Mouse (Mus musculus) neural tube, embryonic 15.5 days (tissue): Measurements from ENCODE around the gene Sptb. TPM values are rescaled to one million over a fixed set of nuclear protein-coding genes. Genes with fewer than 3 reads are reported as not detected.

Experiments used
- ATAC-seq: fragments of 200-750 bp; cut with Nextera tagmentation; 2 replicates; pipeline ENCODE4 v1.8.0; 2017; ENCODE audit warnings: mild to moderate bottlenecking, moderate TSS enrichment, moderate library complexity; ENCODE audit not compliant: low FRiP score
- H3K27ac ChIP-seq: fragments of 300-500 bp; sonication (generic); replicated peaks from 2 replicates; pipeline ENCODE4 v1.5.1; 2015; ENCODE audit warnings: mild to moderate bottlenecking, inconsistent platforms
- H3K27me3 ChIP-seq: fragments of 300-500 bp; sonication (generic); replicated peaks from 2 replicates; pipeline ENCODE4 v1.6.1; 2015; ENCODE audit warnings: inconsistent platforms
- H3K36me3 ChIP-seq: fragments of 300-500 bp; sonication (generic); 2 replicates; pipeline ENCODE4 v1.6.1; 2015; ENCODE audit warnings: inconsistent platforms
- H3K4me1 ChIP-seq: fragments of 300-500 bp; sonication (generic); 2 replicates; pipeline ENCODE4 v1.6.1; 2015; ENCODE audit warnings: inconsistent platforms
- H3K4me2 ChIP-seq: fragments of 300-500 bp; sonication (generic); 2 replicates; pipeline ENCODE4 v1.6.1; 2015; ENCODE audit warnings: inconsistent platforms, mild to moderate bottlenecking, moderate library complexity
- H3K4me3 ChIP-seq: fragments of 300-500 bp; sonication (generic); replicated peaks from 2 replicates; pipeline ENCODE4 v1.5.1; 2015; ENCODE audit warnings: mild to moderate bottlenecking, inconsistent platforms
- H3K9ac ChIP-seq: fragments of 300-500 bp; sonication (generic); replicated peaks from 2 replicates; pipeline ENCODE4 v1.6.1; 2015; ENCODE audit warnings: mild to moderate bottlenecking, inconsistent platforms
- H3K9me3 ChIP-seq: fragments of 300-500 bp; sonication (generic); replicated peaks from 2 replicates; pipeline ENCODE4 v1.6.1; 2016; ENCODE audit warnings: inconsistent platforms
- WGBS: fragments of 180-500 bp; shearing (Covaris S2); methylation state at CpG from one replicate; pipeline ENCODE4 v1.1.7; 2015; ENCODE audit warnings: mixed read lengths; 5-methylcytosine and 5-hydroxymethylcytosine counted together
- polyA plus RNA-seq: library from polyadenylated mRNA; unstranded; fragments of >200 nt; fragmentation: Nextera tagmentation; extraction: Ambion mirVana; gene quantifications from 2 replicates; pipeline ENCODE4 v1.2.1, GENCODE M21; 2015

Gene Sptb
- polyA plus RNA-seq, 1 experiment from 2014 or later = 7.3 TPM

DNA sequence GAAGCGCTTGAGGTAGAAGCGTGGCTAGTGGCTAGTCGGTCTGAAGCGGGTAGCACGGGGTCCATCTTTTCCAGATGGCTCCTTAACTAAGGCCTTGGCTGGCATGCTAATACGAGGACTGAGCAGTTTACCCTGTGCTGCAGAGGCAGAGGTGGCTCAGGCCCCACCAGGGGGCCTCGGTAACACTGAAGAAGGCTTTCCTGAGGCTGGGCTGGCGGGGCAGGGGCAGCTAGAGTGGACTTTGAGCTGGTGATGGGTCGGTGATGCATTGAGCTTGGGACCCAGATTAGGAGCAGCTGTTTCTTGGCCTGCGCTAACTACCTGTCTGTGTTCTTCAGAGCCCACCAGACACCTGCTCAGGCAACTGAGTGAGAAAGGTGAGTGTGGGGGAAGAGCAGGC, 139.1 kb downstream of the Sptb start:
- 84% methylated on average over 10 of the region's 10 CpGs for WGBS
- no peak for ATAC-seq

DNA sequence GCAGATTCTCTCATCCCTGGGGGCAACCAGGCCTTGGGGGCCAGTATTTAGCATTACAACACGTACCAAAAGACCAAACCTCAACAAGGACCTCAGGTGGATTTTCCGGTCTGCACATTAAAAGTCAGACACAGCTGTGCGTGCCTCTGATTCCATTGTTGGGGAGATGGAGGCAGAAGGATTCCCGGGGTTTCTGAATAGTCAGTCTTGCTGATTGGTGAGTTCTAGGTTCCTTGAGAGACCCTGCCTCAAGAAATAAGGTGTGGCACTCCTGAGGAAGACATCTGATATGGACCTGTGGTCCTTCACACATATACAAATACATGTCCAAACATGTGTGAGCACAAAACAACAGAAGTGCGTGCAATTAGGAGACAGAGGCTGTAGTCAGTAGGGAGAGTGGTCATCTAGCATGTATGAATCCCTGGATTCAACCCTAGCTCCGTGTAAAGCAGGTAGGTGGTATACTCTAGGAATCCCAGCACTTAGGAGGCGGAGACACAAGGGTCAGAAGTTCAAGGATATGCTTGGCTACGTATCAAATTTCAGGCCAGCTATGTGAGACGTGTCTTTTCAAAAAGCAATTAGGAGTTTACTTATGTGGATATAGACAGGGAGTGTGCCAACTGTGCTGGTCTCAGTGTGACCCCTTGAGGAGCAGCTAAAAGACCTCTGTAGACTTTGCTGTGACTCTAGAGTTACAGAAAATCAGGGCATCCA, 140.0 kb downstream of the Sptb start:
- Histone ChIP-seq H3K36me3 (no peaks in the 10 kb centered on the region), H3K27ac (no peak overlapping the region), H3K9ac (no peak overlapping the region), H3K9me3 (no peaks in the 10 kb centered on the region), H3K4me3 (no peak overlapping the region), H3K4me2 (no peak overlapping the region), H3K27me3 (no peaks in the 10 kb centered on the region), H3K4me1 (no peaks in the 10 kb centered on the region)
- ATAC-seq = no peak
- WGBS = 77% methylated on average over 9 of the region's 9 CpGs

More for the DNA sequence above, 139.1 kb downstream of the Sptb start:
- H3K36me3 ChIP-seq = no peaks in the 10 kb centered on the region
- no peaks in the 10 kb centered on the region for H3K9me3 ChIP-seq
- no peaks in the 10 kb centered on the region for H3K4me1 ChIP-seq
- H3K27ac ChIP-seq = no peak overlapping the region
- H3K27me3 ChIP-seq = no peaks in the 10 kb centered on the region
- H3K9ac ChIP-seq = no peak overlapping the region
- no peak overlapping the region for H3K4me2 ChIP-seq
- no peak overlapping the region for H3K4me3 ChIP-seq

GRCm38 (mm10) chr12:76566284-76566683, 144.1 kb downstream of the Sptb start:
- no peaks in the 10 kb centered on the region for H3K4me1 ChIP-seq
- H3K27me3 ChIP-seq = no peaks in the 10 kb centered on the region
- ATAC-seq = no peak
- 94% methylated on average over 10 of the region's 10 CpGs for WGBS
- no peak overlapping the region for H3K27ac ChIP-seq
- no peak overlapping the region for H3K9ac ChIP-seq
- no peaks in the 10 kb centered on the region for H3K36me3 ChIP-seq
- no peak overlapping the region for H3K4me2 ChIP-seq
- H3K4me3 ChIP-seq = no peak overlapping the region
- H3K9me3 ChIP-seq = no peaks in the 10 kb centered on the region

DNA sequence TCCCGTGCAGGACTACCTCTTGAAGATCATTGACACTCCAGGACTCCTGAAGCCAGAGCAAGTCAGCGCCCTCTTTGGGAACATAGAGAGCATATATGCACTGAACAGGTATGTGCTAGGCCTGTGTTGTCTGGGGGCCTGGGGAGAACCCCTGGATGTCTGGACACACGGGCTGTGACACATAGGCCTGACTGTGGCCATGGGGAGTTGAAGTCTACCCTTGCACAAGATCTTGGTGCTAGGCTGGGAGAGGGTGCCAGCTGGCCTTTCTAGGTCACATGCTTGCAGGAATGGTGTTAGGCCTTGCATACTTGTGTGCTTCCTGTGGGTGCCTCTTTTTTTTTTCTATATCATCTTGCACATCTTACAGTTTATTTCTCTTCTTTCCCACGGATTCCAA, 148.2 kb downstream of the Sptb start:
- H3K4me2 ChIP-seq = no peak overlapping the region
- no peaks in the 10 kb centered on the region for H3K9me3 ChIP-seq
- H3K4me1 ChIP-seq = no peaks in the 10 kb centered on the region
- H3K36me3 ChIP-seq = no peaks in the 10 kb centered on the region
- H3K4me3 ChIP-seq = no peak overlapping the region
- no peaks in the 10 kb centered on the region for H3K27me3 ChIP-seq
- ATAC-seq = no peak
- no peak overlapping the region for H3K27ac ChIP-seq
- WGBS = 85% methylated on average over 4 of the region's 4 CpGs
- H3K9ac ChIP-seq = no peak overlapping the region

- WGBS = 73% methylated on average over 5 of the region's 5 CpGs
- Histone ChIP-seq H3K4me3 (no peak overlapping the region), H3K4me2 (no peak overlapping the region), H3K36me3 (no peaks in the 10 kb centered on the region), H3K9me3 (no peaks in the 10 kb centered on the region), H3K27me3 (no peaks in the 10 kb centered on the region), H3K27ac (no peak overlapping the region), H3K9ac (no peak overlapping the region), H3K4me1 (peaks cover 8% of the 10 kb centered on the region; the same call in 1 of the 2 replicates)
- ATAC-seq = no peak
Observed at GRCm38 (mm10) chr12:76558206-76558605, 152.1 kb downstream of the Sptb start.

GRCm38 (mm10) chr12:76556745-76557389, 153.5 kb downstream of the Sptb start:
- Histone ChIP-seq H3K4me3 (no peak overlapping the region), H3K27ac (no peak overlapping the region), H3K27me3 (no peaks in the 10 kb centered on the region), H3K4me2 (no peak overlapping the region), H3K9me3 (no peaks in the 10 kb centered on the region), H3K4me1 (peaks cover 8% of the 10 kb centered on the region; the same call in 1 of the 2 replicates), H3K36me3 (no peaks in the 10 kb centered on the region), H3K9ac (no peak overlapping the region)
- ATAC-seq = no peak
- 29% methylated on average over 6 of the region's 6 CpGs for WGBS

- Histone ChIP-seq H3K36me3 (no peaks in the 10 kb centered on the region), H3K9me3 (no peaks in the 10 kb centered on the region), H3K4me1 (peaks cover 8% of the 10 kb centered on the region; the same call in 1 of the 2 replicates), H3K27ac (no peak overlapping the region), H3K4me2 (no peak overlapping the region), H3K27me3 (no peaks in the 10 kb centered on the region), H3K4me3 (no peak overlapping the region), H3K9ac (no peak overlapping the region)
- WGBS = 58% methylated on average over 7 of the region's 7 CpGs
- ATAC-seq = no peak
Observed at GRCm38 (mm10) chr12:76556187-76556586, 154.2 kb downstream of the Sptb start.

GRCm38 (mm10) chr12:76554871-76555386, 155.4 kb downstream of the Sptb start:
- no peaks in the 10 kb centered on the region for H3K27me3 ChIP-seq
- peaks cover 8% of the 10 kb centered on the region; the same call in 1 of the 2 replicates for H3K4me1 ChIP-seq
- H3K4me2 ChIP-seq = no peak overlapping the region
- no peak overlapping the region for H3K4me3 ChIP-seq
- no peak overlapping the region for H3K27ac ChIP-seq
- 87% methylated on average over 3 of the region's 3 CpGs for WGBS
- ATAC-seq = no peak
- H3K9ac ChIP-seq = no peak overlapping the region
- H3K36me3 ChIP-seq = no peaks in the 10 kb centered on the region
- no peaks in the 10 kb centered on the region for H3K9me3 ChIP-seq

DNA sequence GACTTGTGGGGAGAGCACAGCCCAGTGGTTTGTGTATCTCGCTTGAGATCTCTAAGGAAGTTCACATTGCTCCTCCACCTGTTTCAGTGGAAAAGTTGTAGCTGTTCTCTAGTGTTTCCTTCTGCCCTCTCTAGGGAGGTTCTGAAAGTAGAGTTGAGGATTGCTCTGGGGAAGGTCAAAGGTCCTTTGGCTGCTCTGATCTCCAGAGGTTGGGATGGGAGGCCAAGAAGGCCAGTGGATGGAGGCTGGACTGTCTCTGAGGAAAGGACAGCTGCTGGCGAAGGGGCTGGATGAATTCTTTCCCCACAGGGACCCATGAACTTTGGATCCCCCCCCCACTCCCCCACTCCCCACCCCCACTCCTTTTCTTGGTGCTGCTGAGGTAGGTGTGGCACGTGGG, 156.0 kb downstream of the Sptb start:
- WGBS = 85% methylated on average over 3 of the region's 3 CpGs
- Histone ChIP-seq H3K4me2 (no peak overlapping the region), H3K36me3 (no peaks in the 10 kb centered on the region), H3K9me3 (no peaks in the 10 kb centered on the region), H3K27me3 (no peaks in the 10 kb centered on the region), H3K4me1 (peaks cover 8% of the 10 kb centered on the region; the same call in 1 of the 2 replicates), H3K27ac (no peak overlapping the region), H3K9ac (no peak overlapping the region), H3K4me3 (no peak overlapping the region)
- ATAC-seq = no peak

DNA sequence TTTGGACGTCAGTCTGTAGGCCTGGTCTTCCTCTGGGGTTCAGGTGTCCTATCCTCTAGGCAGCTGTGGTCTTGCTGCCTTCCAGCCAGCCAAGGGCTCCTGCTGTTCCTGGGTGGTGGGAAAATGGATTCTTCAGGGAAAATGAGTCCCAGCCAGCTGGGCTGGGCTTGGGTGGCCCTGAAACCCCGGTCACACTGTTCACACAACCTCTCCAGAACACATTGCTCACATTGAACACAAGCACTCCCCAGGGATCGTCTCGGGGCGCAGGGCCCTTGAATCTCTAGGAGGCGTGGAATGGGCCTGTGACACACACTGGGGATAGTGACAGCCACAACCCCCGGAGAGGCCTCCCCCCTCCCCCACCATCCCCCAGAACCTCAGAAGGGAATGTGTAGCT, 156.4 kb downstream of the Sptb start:
- no peaks in the 10 kb centered on the region for H3K36me3 ChIP-seq
- 79% methylated on average over 6 of the region's 7 CpGs for WGBS
- no peaks in the 10 kb centered on the region for H3K9me3 ChIP-seq
- H3K4me3 ChIP-seq = no peak overlapping the region
- H3K9ac ChIP-seq = no peak overlapping the region
- peaks cover 3% of the 10 kb centered on the region for H3K27me3 ChIP-seq
- H3K4me2 ChIP-seq = no peak overlapping the region
- no peak overlapping the region for H3K27ac ChIP-seq
- peaks cover 8% of the 10 kb centered on the region; the same call in 1 of the 2 replicates for H3K4me1 ChIP-seq
- ATAC-seq = no peak

DNA sequence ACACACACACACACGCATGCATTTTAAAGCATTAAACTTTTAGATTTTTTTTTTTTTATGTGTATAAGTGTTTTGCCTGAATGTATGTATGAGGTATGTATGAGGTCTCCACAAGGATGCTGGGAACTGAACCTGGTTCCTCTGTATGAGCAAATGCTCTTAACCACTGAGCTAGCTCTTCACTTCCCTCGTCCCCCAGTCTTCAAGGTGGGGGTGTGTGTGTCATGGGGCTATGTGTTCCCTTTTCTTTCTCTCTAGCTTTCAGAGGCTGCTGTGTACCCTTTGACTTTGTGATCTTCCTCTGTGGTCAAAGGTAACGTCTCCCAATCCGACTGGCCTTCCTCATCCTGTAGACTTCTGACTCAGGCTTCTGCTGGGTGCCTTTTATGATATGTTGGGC, 157.4 kb downstream of the Sptb start:
- H3K4me2 ChIP-seq = no peak overlapping the region
- H3K36me3 ChIP-seq = no peaks in the 10 kb centered on the region
- no peak overlapping the region for H3K27ac ChIP-seq
- WGBS = 92% methylated on average over 4 of the region's 4 CpGs
- H3K9me3 ChIP-seq = no peaks in the 10 kb centered on the region
- H3K27me3 ChIP-seq = peaks cover 12% of the 10 kb centered on the region
- H3K9ac ChIP-seq = no peak overlapping the region
- ATAC-seq = no peak
- H3K4me3 ChIP-seq = no peak overlapping the region
- H3K4me1 ChIP-seq = peaks cover 13% of the 10 kb centered on the region

DNA sequence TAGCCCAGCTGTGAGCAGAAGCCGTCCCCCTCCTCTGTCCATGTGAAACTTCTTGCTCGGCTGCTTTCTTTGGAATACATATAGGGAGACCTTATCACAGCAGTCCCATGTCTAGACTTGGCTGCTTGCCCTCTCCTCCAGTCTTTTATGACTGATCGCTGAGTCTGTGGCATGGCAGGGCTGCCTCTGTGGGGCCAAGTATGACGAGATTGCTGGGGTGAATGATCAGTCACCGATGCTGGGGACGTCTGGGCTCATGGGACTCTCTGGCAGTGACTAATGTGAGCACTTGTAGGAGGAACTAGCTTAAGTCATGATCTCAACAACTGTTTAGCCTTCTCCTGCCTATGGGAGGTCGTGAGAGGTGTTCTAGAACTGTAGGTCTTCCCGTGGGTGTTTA, 158.0 kb downstream of the Sptb start:
- no peaks in the 10 kb centered on the region for H3K36me3 ChIP-seq
- H3K4me3 ChIP-seq = no peak overlapping the region
- no peaks in the 10 kb centered on the region for H3K9me3 ChIP-seq
- H3K4me1 ChIP-seq = peaks cover 19% of the 10 kb centered on the region
- peaks cover 18% of the 10 kb centered on the region for H3K27me3 ChIP-seq
- 59% methylated on average over 8 of the region's 8 CpGs for WGBS
- H3K4me2 ChIP-seq = no peak overlapping the region
- ATAC-seq = no peak
- H3K27ac ChIP-seq = no peak overlapping the region
- H3K9ac ChIP-seq = no peak overlapping the region
